Mouse (Mus musculus): ENCODE data around the gene Vmn2r81.
A peak's percentile ranks its signal among the peaks of the same experiment; 100 is the strongest.
"Not testable (repeated sequence)": the region's sequence is repeated elsewhere in the genome, so short reads cannot be mapped to it uniquely, and the experiment has no call there.

Vmn2r81 gene

GRCm38 (mm10) chr10:79247392-79247791, at the start of gene Vmn2r81:
Gene Vmn2r81, plus strand, starts transcription at chr10:79247692.
- not testable (repeated sequence) for DNase-seq

GRCm38 (mm10) chr10:79199973-79200372, 47.5 kb upstream of the Vmn2r81 start:
- DNase-seq: not testable (repeated sequence)

- DNase-seq: no peak
Measured at GRCm38 (mm10) chr10:79220432-79220831, 27.1 kb upstream of the Vmn2r81 start.

GRCm38 (mm10) chr10:79221606-79222005, 25.9 kb upstream of the Vmn2r81 start:
- no peak for DNase-seq

- DNase-seq: no peak
Measured at GRCm38 (mm10) chr10:79222214-79222613, 25.3 kb upstream of the Vmn2r81 start.

- peak; percentile 55 for DNase-seq
Measured at GRCm38 (mm10) chr10:79322033-79322736, 74.7 kb downstream of the Vmn2r81 start.

GRCm38 (mm10) chr10:79322737-79323086, 75.2 kb downstream of the Vmn2r81 start:
- no peak for DNase-seq
